Comparison of ENCODE assay signal across 8 mouse cellular contexts in the genomic region with DNA sequence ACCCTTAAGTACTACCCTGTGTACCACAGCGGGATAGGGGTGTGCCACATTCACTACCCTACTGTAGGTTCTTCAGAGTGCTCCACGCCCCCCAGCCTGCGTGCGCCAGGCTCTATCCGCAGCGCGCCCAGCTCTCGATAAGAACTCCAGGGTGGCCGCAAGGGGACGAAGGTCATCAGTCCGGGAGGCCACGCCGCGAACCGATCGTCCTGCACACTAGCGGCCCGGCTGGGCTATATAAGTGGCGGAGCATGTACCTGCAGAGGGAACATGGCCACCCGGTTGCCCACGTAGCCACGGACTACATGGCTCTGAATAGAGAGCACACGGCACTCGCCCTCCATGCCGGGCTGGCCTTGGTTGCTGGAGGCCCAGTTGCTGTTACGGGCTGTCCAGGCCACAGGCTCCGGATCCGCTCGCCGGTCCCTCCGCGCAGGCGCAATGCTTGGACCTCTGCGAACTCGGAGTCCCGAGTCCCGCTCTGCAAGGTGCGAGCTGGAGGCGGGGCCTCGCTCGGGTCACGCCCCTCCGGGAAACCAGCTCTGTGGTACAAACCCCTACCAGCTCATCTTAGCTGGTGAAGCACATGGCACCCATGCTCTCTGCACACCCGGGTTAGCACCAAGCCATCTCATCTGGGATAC.
DNase-seq lines count a peak whose midpoint lies in the region; ATAC-seq and TF ChIP-seq lines count a peak whose summit lies in the region.

No protein-coding gene starts in this region.

- H3K27ac ChIP-seq in ES-E14 (ENCODE audit: insufficient read depth, low read depth, low read length, poor library complexity, severe bottlenecking) = no peak overlapping the region
- H3K27ac ChIP-seq in forebrain, embryonic 10.5 days = peak overlapping the region; percentile 75
- no peak overlapping the region for H3K27ac ChIP-seq in hindbrain, embryonic 12.5 days
- no peak overlapping the region for H3K27ac ChIP-seq in limb, embryonic 15.5 days
- H3K27ac ChIP-seq in midbrain, embryonic 15.5 days = no peak overlapping the region

- no peaks in the 10 kb centered on the region for H3K9me3 ChIP-seq in ES-E14 (ENCODE audit: control insufficient read depth, insufficient read depth, low read depth, low read length)
- H3K9me3 ChIP-seq in forebrain, embryonic 10.5 days = no peaks in the 10 kb centered on the region
- no peaks in the 10 kb centered on the region for H3K9me3 ChIP-seq in hindbrain, embryonic 12.5 days (replicated peaks)
- H3K9me3 ChIP-seq in limb, embryonic 15.5 days = no peaks in the 10 kb centered on the region
- H3K9me3 ChIP-seq in midbrain, embryonic 15.5 days = no peaks in the 10 kb centered on the region

- ATAC-seq in hindbrain, embryonic 12.5 days (ENCODE audit: low FRiP score) = peak; percentile 74
- peak; percentile 71 for ATAC-seq in limb, embryonic 15.5 days (ENCODE audit: insufficient number of reproducible peaks, low FRiP score, low TSS enrichment, low read depth)
- peak; percentile 90 for ATAC-seq in midbrain, embryonic 15.5 days (replicated peaks)

- in situ Hi-C loops in ES-E14 (cut with MboI; ENCODE audit: low sequenced_read_pairs in 2 of 2, unreplicated experiment in 2 of 2) = no loop called here

- H3K4me1 ChIP-seq in ES-E14 (ENCODE audit: control insufficient read depth in 2 of 2, insufficient read depth in 2 of 2, low read length in 2 of 2, poor library complexity in 1 of 2) = peaks cover 0 to 2% of the 10 kb centered on the region in 2 experiments; a peak in 1 of 4 replicates
- peaks cover 12% of the 10 kb centered on the region for H3K4me1 ChIP-seq in forebrain, embryonic 10.5 days
- H3K4me1 ChIP-seq in hindbrain, embryonic 12.5 days = peaks cover 10% of the 10 kb centered on the region
- peaks cover 13% of the 10 kb centered on the region for H3K4me1 ChIP-seq in limb, embryonic 15.5 days
- H3K4me1 ChIP-seq in midbrain, embryonic 15.5 days = peaks cover 9% of the 10 kb centered on the region; the same call in 1 of the 2 replicates

- H3K4me3 ChIP-seq in ES-E14 (ENCODE audit: insufficient read depth in 1 of 2, low read depth in 1 of 2, low read length in 2 of 2, poor library complexity in 1 of 2, severe bottlenecking in 1 of 2) = peak overlapping the region; percentile 68 to 70
- peak overlapping the region; percentile 57 for H3K4me3 ChIP-seq in forebrain, embryonic 10.5 days
- peak overlapping the region; percentile 42 for H3K4me3 ChIP-seq in hindbrain, embryonic 12.5 days
- H3K4me3 ChIP-seq in limb, embryonic 15.5 days = peak overlapping the region; percentile 47
- H3K4me3 ChIP-seq in midbrain, embryonic 15.5 days = peak overlapping the region; percentile 47

- peaks cover 64% of the 10 kb centered on the region for H3K27me3 ChIP-seq in forebrain, embryonic 10.5 days (ENCODE audit: poor library complexity, severe bottlenecking)
- H3K27me3 ChIP-seq in hindbrain, embryonic 12.5 days = peaks cover 33% of the 10 kb centered on the region
- peaks cover 27% of the 10 kb centered on the region for H3K27me3 ChIP-seq in limb, embryonic 15.5 days
- peaks cover 5% of the 10 kb centered on the region for H3K27me3 ChIP-seq in midbrain, embryonic 15.5 days (replicated peaks)

- no peaks in the 10 kb centered on the region for H3K36me3 ChIP-seq in ES-E14 (ENCODE audit: control insufficient read depth, insufficient read depth, low read length, poor library complexity, severe bottlenecking)
- H3K36me3 ChIP-seq in forebrain, embryonic 10.5 days (replicated peaks) = no peaks in the 10 kb centered on the region
- H3K36me3 ChIP-seq in hindbrain, embryonic 12.5 days = no peaks in the 10 kb centered on the region
- no peaks in the 10 kb centered on the region for H3K36me3 ChIP-seq in limb, embryonic 15.5 days
- no peaks in the 10 kb centered on the region for H3K36me3 ChIP-seq in midbrain, embryonic 15.5 days (replicated peaks)

- H3K9ac ChIP-seq in ES-E14 (ENCODE audit: insufficient read depth, low read depth, low read length, poor library complexity, severe bottlenecking) = peak overlapping the region; percentile 33
- H3K9ac ChIP-seq in hindbrain, embryonic 12.5 days = peak overlapping the region; percentile 58
- peak overlapping the region; percentile 39; the same call in 1 of the 2 replicates for H3K9ac ChIP-seq in limb, embryonic 15.5 days
- H3K9ac ChIP-seq in midbrain, embryonic 15.5 days = peak overlapping the region; percentile 36; the same call in 1 of the 2 replicates

- DNase-seq in ES-E14 (ENCODE audit: low read depth, low spot score) = peak; percentile 50
- DNase-seq in brain, adult 2 months (ENCODE audit: low read depth, low spot score) = peak; percentile 73
- peak; percentile 81 for DNase-seq in forebrain, embryonic 10.5 days (ENCODE audit: extremely low spot score, low spot score)
- peak; percentile 75 for DNase-seq in testis, postnatal 14 days (ENCODE audit: low spot score)
- no peak for DNase-seq in left cerebral cortex, adult 8-10 months (ENCODE audit: low spot score in 2 of 2)

- 2% methylated on average over 44 of the region's 44 CpGs for WGBS in forebrain, embryonic 10.5 days
- WGBS in hindbrain, embryonic 12.5 days = 2% methylated on average over 44 of the region's 44 CpGs
- WGBS in limb, embryonic 15.5 days = under 1% methylated on average over 44 of the region's 44 CpGs
- WGBS in midbrain, embryonic 15.5 days = 2% methylated on average over 44 of the region's 44 CpGs

- H3K4me2 ChIP-seq in hindbrain, embryonic 12.5 days (replicated peaks) = peak overlapping the region; percentile 61
- H3K4me2 ChIP-seq in limb, embryonic 15.5 days = peak overlapping the region; percentile 95
- peak overlapping the region; percentile 84 for H3K4me2 ChIP-seq in midbrain, embryonic 15.5 days

TF ChIP-seq in ES-E14, 5 proteins besides CTCF, POLR2A, EP300 and RAD21:
- TF ChIP-seq ZNF384 (IDR thresholded peaks at IDR 0.05; ENCODE audit: low read depth, low read length) = no peak
- no peak for TF ChIP-seq ZC3H11A (IDR thresholded peaks at IDR 0.05; ENCODE audit: borderline replicate concordance, low read depth, low read length)
- no peak for TF ChIP-seq CHD2 (IDR thresholded peaks at IDR 0.05; ENCODE audit: low read depth, low read length)
- TF ChIP-seq HCFC1 (IDR thresholded peaks at IDR 0.05; ENCODE audit: borderline replicate concordance, insufficient read depth, low read length) = no peak
- no peak for TF ChIP-seq MAFK (IDR thresholded peaks at IDR 0.05; ENCODE audit: insufficient read depth, low read depth, low read length)
TF ChIP-seq in ES-E14: peak in this region for 0.

Comparison
In these comparisons a context has a peak if more than half of its experiments do, and no peak if none do; other contexts are left out.
1. DNase-seq: peak in ES-E14 (single experiment), brain, adult 2 months (single experiment), forebrain, embryonic 10.5 days (single experiment) and testis, postnatal 14 days (single experiment); none in left cerebral cortex, adult 8-10 months (0 of 2).
2. Peak in every context shown above with its lines, with median percentiles within 50 percentile points of each other: H3K4me3 ChIP-seq, H3K9ac ChIP-seq, ATAC-seq and H3K4me2 ChIP-seq.